Mouse (Mus musculus): ENCODE results near the gene Cbx8. TPM values are rescaled to one million over a fixed set of nuclear protein-coding genes. Genes with fewer than 3 reads are reported as not detected.
A peak's percentile ranks its signal among the peaks of the same experiment; 100 is the strongest.

Cbx8 gene
- total RNA-seq, 2 experiments from 2014 or later, result 0.38 to 1.4 TPM

GRCm38 (mm10) chr11:119001493-119002128 lies 39.2 kb downstream of the Cbx8 start:
- no peak for ATAC-seq (replicated peaks; ENCODE audit: low FRiP score, poor library complexity, severe bottlenecking)

- ATAC-seq (replicated peaks; ENCODE audit: low FRiP score, poor library complexity, severe bottlenecking), result no peak
These were observed 39.9 kb downstream of the Cbx8 start for GRCm38 (mm10) chr11:119000877-119001276.

- no peak for ATAC-seq (replicated peaks; ENCODE audit: low FRiP score, poor library complexity, severe bottlenecking)
These were observed 41.4 kb downstream of the Cbx8 start for GRCm38 (mm10) chr11:118999361-118999804.

- ATAC-seq (replicated peaks; ENCODE audit: low FRiP score, poor library complexity, severe bottlenecking), result 0 out of 2 replicates have a peak, but pooled peaks have one; percentile 46
These were observed 42.1 kb downstream of the Cbx8 start for GRCm38 (mm10) chr11:118998540-118999265.

GRCm38 (mm10) chr11:118997182-118997581 lies 43.6 kb downstream of the Cbx8 start:
- no peak for ATAC-seq (replicated peaks; ENCODE audit: low FRiP score, poor library complexity, severe bottlenecking)

GRCm38 (mm10) chr11:118995448-118995847 lies 45.3 kb downstream of the Cbx8 start:
- ATAC-seq (replicated peaks; ENCODE audit: low FRiP score, poor library complexity, severe bottlenecking), result no peak

GRCm38 (mm10) chr11:118992781-118993180 lies 48.0 kb downstream of the Cbx8 start:
- ATAC-seq (replicated peaks; ENCODE audit: low FRiP score, poor library complexity, severe bottlenecking), result no peak

GRCm38 (mm10) chr11:118987999-118988398 lies 52.8 kb downstream of the Cbx8 start, which contains the start of gene Enpp7:
TSS of gene Enpp7 (plus strand) at chr11:118988188.
- no peak for ATAC-seq (replicated peaks; ENCODE audit: low FRiP score, poor library complexity, severe bottlenecking)

Other genes with a start within 250 kb of the Cbx8 start
- not detected in 2 replicates for gene Rbfox3, start 129.4 kb downstream of the Cbx8 start, total RNA-seq (2015; ENCODE audit: low replicate concordance)
- not detected in 2 replicates for gene Rbfox3, start 129.4 kb downstream of the Cbx8 start, total RNA-seq (2017; ENCODE audit: low replicate concordance)
- gene Enpp7, start 52.8 kb downstream of the Cbx8 start, total RNA-seq (2015; ENCODE audit: low replicate concordance), result not detected in 2 replicates
- not detected in 2 replicates for gene Enpp7, start 52.8 kb downstream of the Cbx8 start, total RNA-seq (2017; ENCODE audit: low replicate concordance)
- 0.19 and 0.42 TPM in 2 replicates for gene Cbx2, start 18.0 kb downstream of the Cbx8 start, total RNA-seq (2015; ENCODE audit: low replicate concordance)
- not detected in 2 replicates for gene Cbx2, start 18.0 kb downstream of the Cbx8 start, total RNA-seq (2017; ENCODE audit: low replicate concordance)
- gene Cbx4, start 45.3 kb upstream of the Cbx8 start, total RNA-seq (2015; ENCODE audit: low replicate concordance), result 4.8 and 7.7 TPM in 2 replicates
- 4.3 and 9.4 TPM in 2 replicates for gene Cbx4, start 45.3 kb upstream of the Cbx8 start, total RNA-seq (2017; ENCODE audit: low replicate concordance)
- gene Tbc1d16, start 187.5 kb upstream of the Cbx8 start, total RNA-seq (2015; ENCODE audit: low replicate concordance), result 0.38 TPM in 1 of 2 replicates, not detected in the other
- 0.09 and 0.42 TPM in 2 replicates for gene Tbc1d16, start 187.5 kb upstream of the Cbx8 start, total RNA-seq (2017; ENCODE audit: low replicate concordance)
- not detected in 2 replicates for gene Ccdc40, start 187.6 kb upstream of the Cbx8 start, total RNA-seq (2015; ENCODE audit: low replicate concordance)
- gene Ccdc40, start 187.6 kb upstream of the Cbx8 start, total RNA-seq (2017; ENCODE audit: low replicate concordance), result 0.56 and 1.5 TPM in 2 replicates
- 4.6 and 10.6 TPM in 2 replicates for gene Gaa, start 226.9 kb upstream of the Cbx8 start, total RNA-seq (2015; ENCODE audit: low replicate concordance)
- gene Gaa, start 226.9 kb upstream of the Cbx8 start, total RNA-seq (2017; ENCODE audit: low replicate concordance), result 5.5 and 7.1 TPM in 2 replicates

All from erythroblast, adult 5-6 weeks (primary cell).